Mouse (Mus musculus) erythroblast, embryonic 14.5 days (primary cell): ENCODE results near the gene Cdh10.

Experiments
- GATA1 ChIP-seq: IDR thresholded peaks from 2 replicates; pipeline ENCODE4 v1.6.1; 2012; ENCODE audit warnings: low read length, inconsistent platforms, mixed read lengths
- TAL1 ChIP-seq: IDR thresholded peaks from 3 replicates; pipeline ENCODE4 v1.6.1; 2012; ENCODE audit warnings: low read length, inconsistent platforms, mixed read lengths

DNA sequence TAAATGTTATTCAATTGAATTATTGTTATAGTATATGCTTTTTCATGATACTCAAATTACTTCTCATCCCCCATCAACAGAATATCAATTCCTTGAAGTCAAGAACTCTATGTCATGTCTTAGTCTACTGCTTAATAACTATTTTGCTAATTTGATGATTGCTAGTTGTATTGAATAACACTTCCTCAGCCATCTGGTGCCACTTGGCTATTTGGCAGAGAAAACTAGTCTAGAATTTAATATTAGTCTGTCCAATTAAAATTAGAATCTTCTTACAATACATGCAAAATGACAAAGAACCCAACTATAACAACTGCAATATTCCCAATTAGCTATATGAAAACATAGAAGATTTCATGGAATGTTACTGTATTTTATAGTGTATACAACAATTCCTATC lies 82.0 kb downstream of the Cdh10 start:
- TF ChIP-seq GATA1: no peak
- TF ChIP-seq TAL1: no peak
